Mouse (Mus musculus) bone marrow macrophage, adult 2 months (primary cell): ENCODE data around the gene Depdc1b. TPM values are rescaled to one million over a fixed set of nuclear protein-coding genes. Genes with fewer than 3 reads are reported as not detected.
A peak's percentile ranks its signal among the peaks of the same experiment; 100 is the strongest.

Source experiments
- H3K27ac ChIP-seq: 2 replicates; pipeline ENCODE4 v1.5.1; 2012; ENCODE audit warnings: low read depth, low read length; ENCODE audit not compliant: insufficient read depth
- H3K4me1 ChIP-seq: 2 replicates; pipeline ENCODE4 v1.6.1; 2012; ENCODE audit warnings: low read length; ENCODE audit not compliant: control insufficient read depth, insufficient read depth
- H3K4me3 ChIP-seq: 2 replicates; pipeline ENCODE4 v1.5.1; 2012; ENCODE audit warnings: mild to moderate bottlenecking, low read length, moderate library complexity; ENCODE audit not compliant: insufficient read depth
- CTCF ChIP-seq: IDR thresholded peaks from 2 replicates; pipeline ENCODE4 v1.5.1; 2012; ENCODE audit warnings: low read depth, mild to moderate bottlenecking, low read length, moderate library complexity
- POLR2A ChIP-seq: IDR thresholded peaks from 2 replicates; pipeline ENCODE4 v1.6.1; 2012; ENCODE audit warnings: mild to moderate bottlenecking, low read depth, low read length, borderline replicate concordance
- polyA plus RNA-seq: library from polyadenylated mRNA; stranded (reverse); fragments of >200 nt; gene quantifications from 2 replicates; pipeline ENCODE4 v1.2.4, GENCODE M21; 2012; ENCODE audit not compliant: missing spikeins, insufficient read depth, insufficient read length

Depdc1b gene
- polyA plus RNA-seq, 1 experiment, result 5.9 TPM

GRCm38 (mm10) chr13:108376637-108377036 lies 60.5 kb downstream of the Depdc1b start:
- Histone ChIP-seq H3K4me1 (no peaks in the 10 kb centered on the region), H3K4me3 (no peak overlapping the region), H3K27ac (no peak overlapping the region)
- no peak for TF ChIP-seq POLR2A
- no peak for TF ChIP-seq CTCF

GRCm38 (mm10) chr13:108381161-108381560 lies 65.0 kb downstream of the Depdc1b start:
- Histone ChIP-seq H3K4me3 (no peak overlapping the region), H3K27ac (no peak overlapping the region), H3K4me1 (no peaks in the 10 kb centered on the region)
- TF ChIP-seq POLR2A (no peak), CTCF (no peak)

- no peak overlapping the region for H3K4me3 ChIP-seq
- H3K27ac ChIP-seq, result no peak overlapping the region
- H3K4me1 ChIP-seq, result no peaks in the 10 kb centered on the region
- TF ChIP-seq CTCF, result no peak
- no peak for TF ChIP-seq POLR2A
These were observed 66.9 kb downstream of the Depdc1b start for GRCm38 (mm10) chr13:108383051-108383450.

GRCm38 (mm10) chr13:108386058-108386457 lies 69.9 kb downstream of the Depdc1b start:
- TF ChIP-seq CTCF, result no peak
- Histone ChIP-seq H3K4me1 (no peaks in the 10 kb centered on the region), H3K27ac (no peak overlapping the region), H3K4me3 (no peak overlapping the region)

GRCm38 (mm10) chr13:108390565-108390964 lies 74.4 kb downstream of the Depdc1b start:
- Histone ChIP-seq H3K4me1 (no peaks in the 10 kb centered on the region), H3K27ac (no peak overlapping the region), H3K4me3 (no peak overlapping the region)
- peak; percentile 72 for TF ChIP-seq CTCF
- no peak for TF ChIP-seq POLR2A

GRCm38 (mm10) chr13:108403197-108403596 lies 87.1 kb downstream of the Depdc1b start:
- TF ChIP-seq CTCF (no peak), POLR2A (no peak)
- H3K27ac ChIP-seq, result no peak overlapping the region
- no peak overlapping the region for H3K4me3 ChIP-seq
- peaks cover 10% of the 10 kb centered on the region for H3K4me1 ChIP-seq

GRCm38 (mm10) chr13:108404372-108404771 lies 88.2 kb downstream of the Depdc1b start:
- no peak for TF ChIP-seq POLR2A
- no peak for TF ChIP-seq CTCF
- Histone ChIP-seq H3K4me1 (peaks cover 10% of the 10 kb centered on the region), H3K27ac (no peak overlapping the region), H3K4me3 (no peak overlapping the region)

- H3K4me3 ChIP-seq, result no peak overlapping the region
- no peak overlapping the region for H3K27ac ChIP-seq
- TF ChIP-seq POLR2A (no peak), CTCF (no peak)
- no peaks in the 10 kb centered on the region for H3K4me1 ChIP-seq
These were observed 99.3 kb downstream of the Depdc1b start for GRCm38 (mm10) chr13:108415464-108415863.

- H3K4me3 ChIP-seq, result no peak overlapping the region
- TF ChIP-seq POLR2A (no peak), CTCF (no peak)
- no peak overlapping the region for H3K27ac ChIP-seq
- H3K4me1 ChIP-seq, result no peaks in the 10 kb centered on the region
These were observed 102.8 kb downstream of the Depdc1b start for GRCm38 (mm10) chr13:108418741-108419507.

- H3K27ac ChIP-seq, result no peak overlapping the region
- no peak overlapping the region for H3K4me3 ChIP-seq
- no peaks in the 10 kb centered on the region for H3K4me1 ChIP-seq
- TF ChIP-seq CTCF (no peak), POLR2A (no peak)
These were observed 110.2 kb downstream of the Depdc1b start for GRCm38 (mm10) chr13:108426322-108426721.
